Mouse (Mus musculus) lung, embryonic 14.5 days (tissue): ENCODE measurements at regions not wholly inside any gene's neighbourhood (a gene's known extent, or its start where the extent isn't known, plus 50 kb on each side); places are given as distances from the start of the nearest gene placed in this dataset.
"Not testable (repeated sequence)": the region's sequence is repeated elsewhere in the genome, so short reads cannot be mapped to it uniquely, and the experiment has no call there.

Experiments used
- ATAC-seq: fragments of 200-750 bp; cut with Nextera tagmentation; 2 replicates; pipeline ENCODE4 v1.8.0; 2017; ENCODE audit warnings: mild to moderate bottlenecking, moderate TSS enrichment, moderate library complexity; ENCODE audit not compliant: insufficient read depth
- DNase-seq: peaks from one replicate; pipeline ENCODE4 v3.0.0-alpha.2; 2015
- H3K27ac ChIP-seq: fragments of 300-500 bp; sonication (generic); 2 replicates; pipeline ENCODE4 v1.5.1; 2014; ENCODE audit warnings: low read depth, mild to moderate bottlenecking, moderate library complexity
- H3K27me3 ChIP-seq: fragments of 300-500 bp; sonication (generic); 2 replicates; pipeline ENCODE4 v1.6.1; 2014; ENCODE audit warnings: low read length, control low read depth; ENCODE audit not compliant: insufficient read depth
- H3K36me3 ChIP-seq: fragments of 300-500 bp; sonication (generic); 2 replicates; pipeline ENCODE4 v1.6.1; 2014; ENCODE audit warnings: control low read depth; ENCODE audit not compliant: insufficient read depth
- H3K4me1 ChIP-seq: fragments of 300-500 bp; sonication (generic); 2 replicates; pipeline ENCODE4 v1.6.1; 2014; ENCODE audit warnings: antibody characterized with exemption, control low read depth; ENCODE audit not compliant: insufficient read depth
- H3K4me2 ChIP-seq: fragments of 300-500 bp; sonication (generic); 2 replicates; pipeline ENCODE4 v1.6.1; 2014; ENCODE audit warnings: mild to moderate bottlenecking
- H3K4me3 ChIP-seq: fragments of 300-500 bp; sonication (generic); 2 replicates; pipeline ENCODE4 v1.5.1; 2014; ENCODE audit warnings: low read depth, low read length
- H3K9ac ChIP-seq: fragments of 300-500 bp; sonication (generic); 2 replicates; pipeline ENCODE4 v1.6.1; 2014
- H3K9me3 ChIP-seq: fragments of 300-500 bp; sonication (generic); 2 replicates; pipeline ENCODE4 v1.6.1; 2016; ENCODE audit warnings: low read depth, low read length, control low read depth
- CTCF ChIP-seq: IDR thresholded peaks from 2 replicates; pipeline ENCODE4 v1.5.1; 2016; ENCODE audit warnings: antibody characterized with exemption, low read depth
- WGBS: fragments of 180-500 bp; shearing (Covaris S2); extraction: QIAGEN DNeasy Blood & Tissue Kit; methylation state at CpG from one replicate; pipeline ENCODE4 v1.1.7; 2014; 5-methylcytosine and 5-hydroxymethylcytosine counted together

DNA sequence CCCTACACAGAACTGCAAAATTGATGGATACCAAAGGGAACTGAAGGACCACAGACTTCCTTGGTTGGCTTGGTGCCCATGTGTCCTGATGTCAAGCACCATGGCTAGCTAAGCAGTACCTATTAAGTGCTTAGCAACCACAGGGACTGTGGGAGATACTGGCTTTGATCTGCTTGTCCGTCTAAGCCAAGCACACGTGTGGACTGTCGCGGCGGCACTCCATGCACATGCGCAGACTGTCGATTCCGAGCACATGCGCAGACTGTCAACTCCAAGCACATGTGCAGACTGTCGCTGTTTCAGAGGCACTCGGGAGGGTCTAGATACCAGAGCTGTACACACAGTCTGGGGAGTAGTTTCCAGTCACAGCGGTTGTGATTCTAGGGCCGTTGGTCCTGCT lies 252.9 kb downstream of the Eipr1 start:
- ATAC-seq: no peak
- TF ChIP-seq CTCF: no peak
- Histone ChIP-seq H3K27me3 (no peaks in the 10 kb centered on the region), H3K27ac (no peak overlapping the region), H3K9me3 (no peaks in the 10 kb centered on the region), H3K4me2 (no peak overlapping the region), H3K4me3 (no peak overlapping the region), H3K4me1 (0 out of 2 replicates have a peak, but pooled peaks cover 2% of the 10 kb centered on the region), H3K36me3 (no peaks in the 10 kb centered on the region), H3K9ac (no peak overlapping the region)
- WGBS: 80% methylated on average over 13 of the region's 13 CpGs
- no peak for DNase-seq

DNA sequence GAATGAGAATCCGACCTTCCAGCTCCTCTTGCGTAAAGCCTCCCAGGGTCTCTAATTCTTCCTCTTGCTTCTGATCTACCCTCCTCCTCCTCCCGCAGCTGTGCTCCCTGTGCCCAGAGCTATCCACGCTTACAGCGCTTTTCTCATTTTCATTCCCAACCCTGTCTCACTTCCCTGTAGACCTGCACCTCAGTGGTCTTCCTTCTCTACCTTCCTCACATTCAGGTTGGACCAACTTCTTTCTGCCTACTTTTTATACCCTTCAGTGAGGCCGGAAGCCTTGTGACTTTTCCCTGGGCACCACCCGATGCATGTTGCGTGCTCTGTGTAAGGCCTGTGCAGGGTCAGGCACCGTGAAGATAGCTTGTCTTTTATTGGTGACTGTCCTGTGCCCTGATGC lies 263.0 kb downstream of the Eipr1 start:
- Histone ChIP-seq H3K4me1 (no peaks in the 10 kb centered on the region), H3K27me3 (no peaks in the 10 kb centered on the region), H3K4me3 (no peak overlapping the region), H3K36me3 (no peaks in the 10 kb centered on the region), H3K9ac (no peak overlapping the region), H3K9me3 (no peaks in the 10 kb centered on the region), H3K27ac (no peak overlapping the region), H3K4me2 (no peak overlapping the region)
- no peak for DNase-seq
- TF ChIP-seq CTCF: no peak
- WGBS: 82% methylated on average over 9 of the region's 9 CpGs
- no peak for ATAC-seq

DNA sequence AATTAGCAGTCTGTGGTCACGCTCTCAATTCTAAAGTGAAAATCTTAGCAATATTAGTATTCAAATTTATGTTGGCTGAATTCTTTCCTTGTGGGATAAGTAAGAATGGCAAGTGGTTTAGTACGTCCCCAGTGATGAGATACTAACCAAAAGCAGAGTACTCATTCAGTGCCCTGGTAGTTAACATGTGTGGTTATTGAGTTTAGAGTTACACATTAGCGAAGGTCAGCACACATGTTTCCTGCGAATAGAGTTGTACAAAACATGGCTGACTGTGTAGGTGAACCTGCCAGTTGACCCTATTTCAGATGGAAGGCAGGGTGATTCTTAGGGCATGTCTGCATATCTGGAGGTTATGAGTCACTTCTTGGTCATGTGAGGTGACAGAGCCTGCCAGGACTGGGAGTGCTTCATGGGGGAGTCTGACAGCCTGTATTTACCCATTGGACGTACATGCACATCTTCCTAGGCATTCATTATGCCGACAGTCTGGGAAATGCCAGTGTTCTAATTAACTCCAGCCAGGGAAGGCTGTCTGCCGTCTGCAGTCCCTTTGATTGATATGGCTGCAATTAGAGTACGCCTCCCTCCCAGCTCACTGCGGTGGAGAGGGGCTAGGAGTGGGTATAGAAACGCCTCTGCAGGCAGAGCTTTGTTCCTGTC lies 263.7 kb downstream of the Eipr1 start:
- DNase-seq: no peak
- 37% methylated on average over 10 of the region's 10 CpGs for WGBS

DNA sequence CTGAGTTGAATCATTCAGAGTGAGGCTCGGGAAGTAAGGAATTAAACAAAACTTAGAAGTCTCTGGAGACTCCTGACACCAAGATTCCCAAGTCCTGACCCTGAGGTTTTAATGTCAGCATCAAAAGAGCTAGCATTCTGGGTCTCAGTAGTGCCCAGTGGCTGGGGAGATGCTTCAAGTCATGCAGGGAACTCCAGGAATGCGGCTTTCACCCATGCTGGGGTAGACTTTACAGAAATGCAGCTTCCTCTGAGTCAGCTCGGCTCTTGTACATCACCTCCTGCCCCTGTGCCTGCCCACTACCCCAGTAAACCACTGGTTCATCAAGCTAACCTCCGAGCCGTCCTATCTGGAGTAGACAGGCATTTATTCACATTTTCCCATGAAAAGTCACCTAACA lies 269.5 kb downstream of the Eipr1 start:
- WGBS: 54% methylated on average over 5 of the region's 5 CpGs
- no peak for TF ChIP-seq CTCF
- Histone ChIP-seq H3K4me1 (no peaks in the 10 kb centered on the region), H3K9me3 (no peaks in the 10 kb centered on the region), H3K27me3 (no peaks in the 10 kb centered on the region), H3K9ac (no peak overlapping the region), H3K27ac (no peak overlapping the region), H3K4me2 (no peak overlapping the region), H3K4me3 (no peak overlapping the region), H3K36me3 (no peaks in the 10 kb centered on the region)
- ATAC-seq (no peak), DNase-seq (no peak)

More for the DNA sequence above, 263.7 kb downstream of the Eipr1 start:
- H3K27me3 ChIP-seq: no peaks in the 10 kb centered on the region
- no peak overlapping the region for H3K4me3 ChIP-seq
- H3K4me1 ChIP-seq: no peaks in the 10 kb centered on the region
- H3K9ac ChIP-seq: no peak overlapping the region
- H3K9me3 ChIP-seq: no peaks in the 10 kb centered on the region
- no peak for TF ChIP-seq CTCF
- ATAC-seq: no peak
- no peak overlapping the region for H3K4me2 ChIP-seq
- H3K36me3 ChIP-seq: no peaks in the 10 kb centered on the region
- no peak overlapping the region for H3K27ac ChIP-seq

DNA sequence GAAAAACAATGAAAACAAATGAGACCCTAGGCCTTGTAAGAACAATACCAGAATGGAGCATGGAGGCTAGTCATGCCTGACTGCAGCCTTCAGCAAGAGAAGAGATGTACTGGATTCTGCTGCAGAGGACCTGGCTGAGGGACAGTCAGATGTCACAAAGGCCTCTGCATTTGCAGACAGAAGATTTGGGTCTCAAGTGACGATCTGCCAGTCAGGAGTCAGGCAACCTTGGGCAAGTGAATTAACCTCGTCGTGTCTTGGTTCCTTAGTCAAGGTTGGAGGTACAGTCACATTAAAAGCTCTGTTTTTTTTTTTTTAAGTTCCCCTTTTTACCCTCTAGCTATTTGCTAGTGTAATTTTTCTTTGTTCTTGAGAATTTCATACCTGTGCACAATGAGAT lies 276.6 kb downstream of the Eipr1 start:
- H3K36me3 ChIP-seq: no peaks in the 10 kb centered on the region
- no peak overlapping the region for H3K4me2 ChIP-seq
- no peaks in the 10 kb centered on the region for H3K4me1 ChIP-seq
- no peak overlapping the region for H3K27ac ChIP-seq
- WGBS: 69% methylated on average over 3 of the region's 3 CpGs
- DNase-seq (no peak), ATAC-seq (no peak)
- H3K4me3 ChIP-seq: no peak overlapping the region
- H3K27me3 ChIP-seq: no peaks in the 10 kb centered on the region
- H3K9ac ChIP-seq: no peak overlapping the region
- no peak for TF ChIP-seq CTCF
- no peaks in the 10 kb centered on the region for H3K9me3 ChIP-seq

DNA sequence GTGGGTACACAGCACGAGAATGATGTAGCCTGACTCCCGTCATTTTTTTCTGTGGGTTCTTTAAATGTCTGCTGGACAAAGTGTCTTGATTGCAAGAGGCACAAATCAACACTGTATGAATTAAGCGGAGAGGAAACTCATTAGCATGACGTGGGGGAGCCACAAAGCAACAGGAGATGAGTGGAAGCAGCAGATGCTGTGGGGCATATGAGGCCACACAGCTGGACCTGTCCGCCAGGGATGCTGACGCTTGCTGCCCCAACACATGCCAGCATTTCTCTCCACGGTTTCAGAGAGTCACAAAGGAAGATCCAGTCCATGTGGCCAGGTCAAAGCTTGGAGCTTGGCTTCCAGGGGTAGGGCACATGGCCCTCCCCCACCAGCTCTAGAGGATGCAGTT lies 277.9 kb downstream of the Eipr1 start:
- Histone ChIP-seq H3K27me3 (no peaks in the 10 kb centered on the region), H3K4me3 (no peak overlapping the region), H3K4me2 (no peak overlapping the region), H3K9me3 (no peaks in the 10 kb centered on the region), H3K36me3 (no peaks in the 10 kb centered on the region), H3K9ac (no peak overlapping the region), H3K4me1 (no peaks in the 10 kb centered on the region), H3K27ac (no peak overlapping the region)
- WGBS: 54% methylated on average over 7 of the region's 7 CpGs
- DNase-seq: no peak
- TF ChIP-seq CTCF: no peak
- no peak for ATAC-seq

DNA sequence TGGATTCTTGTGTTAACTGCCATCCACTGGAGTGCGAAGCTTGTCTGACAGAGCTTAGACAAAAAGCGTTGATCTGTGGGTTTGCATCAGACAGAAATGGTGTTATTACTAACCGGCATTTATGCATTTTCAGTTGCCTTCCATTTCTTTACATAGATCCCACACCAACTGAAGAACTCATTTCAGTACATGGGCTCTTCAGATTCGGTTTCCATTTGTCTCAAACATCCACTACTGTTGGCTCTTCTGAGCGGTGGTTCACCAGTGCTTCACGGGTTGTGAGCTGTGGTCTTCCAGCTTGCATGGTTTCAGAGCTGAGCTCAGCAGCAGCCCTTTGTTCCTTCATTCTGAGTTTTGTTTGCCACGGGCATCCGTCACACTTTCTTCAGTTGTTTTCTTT lies 294.4 kb downstream of the Eipr1 start:
- WGBS: 84% methylated on average over 8 of the region's 8 CpGs
- DNase-seq: no peak
- H3K9me3 ChIP-seq: no peaks in the 10 kb centered on the region
- no peak overlapping the region for H3K27ac ChIP-seq
- 0 out of 2 replicates have a peak, but pooled peaks cover 4% of the 10 kb centered on the region for H3K4me1 ChIP-seq
- H3K27me3 ChIP-seq: no peaks in the 10 kb centered on the region
- no peak overlapping the region for H3K4me2 ChIP-seq
- no peak overlapping the region for H3K9ac ChIP-seq
- H3K36me3 ChIP-seq: no peaks in the 10 kb centered on the region
- H3K4me3 ChIP-seq: no peak overlapping the region
- no peak for TF ChIP-seq CTCF
- no peak for ATAC-seq

DNA sequence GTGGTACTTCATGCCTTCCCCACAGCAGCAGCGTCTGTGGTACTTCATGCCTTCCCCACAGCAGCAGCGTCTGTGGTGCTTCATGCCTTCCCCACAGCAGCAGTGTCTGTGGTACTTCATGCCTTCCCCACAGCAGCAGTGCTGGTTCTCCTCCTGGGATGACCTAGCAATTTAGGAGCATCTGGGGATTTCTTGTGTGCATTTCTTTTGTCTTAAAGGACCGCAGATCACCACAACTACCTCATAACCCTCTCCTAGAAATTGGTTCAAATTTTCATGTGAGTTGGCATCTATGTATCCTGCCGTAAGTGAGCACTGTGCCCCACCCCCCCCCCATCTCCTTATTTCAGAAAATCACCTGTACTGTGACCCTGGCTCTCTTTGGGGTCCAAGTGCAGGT lies 297.0 kb downstream of the Eipr1 start:
- H3K27ac ChIP-seq, H3K36me3 ChIP-seq, H3K9me3 ChIP-seq, H3K4me2 ChIP-seq, H3K4me3 ChIP-seq, ATAC-seq, H3K27me3 ChIP-seq, H3K4me1 ChIP-seq, H3K9ac ChIP-seq, DNase-seq: not testable (repeated sequence)
- 64% methylated on average over 2 of the region's 4 CpGs for WGBS
